Mouse (Mus musculus): Measurements from ENCODE around the gene Dnajb3. TPM values are rescaled to one million over a fixed set of nuclear protein-coding genes. Genes with fewer than 3 reads are reported as not detected.

Gene Dnajb3
- polyA plus RNA-seq, 1 experiment: 1.5 TPM

GRCm38 (mm10) chr1:88218051-88218450, 12.5 kb upstream of the Dnajb3 start:
- no peak overlapping the region for H3K4me3 ChIP-seq (ENCODE audit: control insufficient read depth, insufficient read depth, low read length)
- H3K27ac ChIP-seq (ENCODE audit: control insufficient read depth, insufficient read depth, low read length): no peak overlapping the region
- H3K27me3 ChIP-seq (ENCODE audit: control insufficient read depth, insufficient read depth, low read length): no peaks in the 10 kb centered on the region
- H3K36me3 ChIP-seq (ENCODE audit: control insufficient read depth, insufficient read depth, low read length): no peaks in the 10 kb centered on the region
- no peaks in the 10 kb centered on the region for H3K4me1 ChIP-seq (replicated peaks; ENCODE audit: control insufficient read depth, insufficient read depth, low read length)
- no peak for TF ChIP-seq POLR2A (IDR thresholded peaks at IDR 0.05; ENCODE audit: control insufficient read depth, extremely low read depth, insufficient read depth, low read length, poor library complexity)
- TF ChIP-seq CTCF (IDR thresholded peaks at IDR 0.05; ENCODE audit: borderline replicate concordance, control insufficient read depth, extremely low read depth, insufficient read depth, low read length, poor library complexity): no peak
- WGBS: 78% methylated on average over 9 of the region's 9 CpGs
- no peak for DNase-seq

GRCm38 (mm10) chr1:88217576-88217975, 12.0 kb upstream of the Dnajb3 start:
- no peak for DNase-seq

GRCm38 (mm10) chr1:88217144-88217543, 11.6 kb upstream of the Dnajb3 start:
- WGBS: 62% methylated on average over 2 of the region's 2 CpGs
- H3K4me1 ChIP-seq (replicated peaks; ENCODE audit: control insufficient read depth, insufficient read depth, low read length): no peaks in the 10 kb centered on the region
- DNase-seq: no peak
- H3K4me3 ChIP-seq (ENCODE audit: control insufficient read depth, insufficient read depth, low read length): no peak overlapping the region
- H3K27me3 ChIP-seq (ENCODE audit: control insufficient read depth, insufficient read depth, low read length): no peaks in the 10 kb centered on the region
- no peaks in the 10 kb centered on the region for H3K36me3 ChIP-seq (ENCODE audit: control insufficient read depth, insufficient read depth, low read length)
- H3K27ac ChIP-seq (ENCODE audit: control insufficient read depth, insufficient read depth, low read length): no peak overlapping the region
- no peak for TF ChIP-seq POLR2A (IDR thresholded peaks at IDR 0.05; ENCODE audit: control insufficient read depth, extremely low read depth, insufficient read depth, low read length, poor library complexity)
- TF ChIP-seq CTCF (IDR thresholded peaks at IDR 0.05; ENCODE audit: borderline replicate concordance, control insufficient read depth, extremely low read depth, insufficient read depth, low read length, poor library complexity): no peak

More at GRCm38 (mm10) chr1:88217576-88217975, 12.0 kb upstream of the Dnajb3 start:
- TF ChIP-seq POLR2A (IDR thresholded peaks at IDR 0.05; ENCODE audit: control insufficient read depth, extremely low read depth, insufficient read depth, low read length, poor library complexity) (no peak), CTCF (IDR thresholded peaks at IDR 0.05; ENCODE audit: borderline replicate concordance, control insufficient read depth, extremely low read depth, insufficient read depth, low read length, poor library complexity) (no peak)
- Histone ChIP-seq H3K27ac (ENCODE audit: control insufficient read depth, insufficient read depth, low read length) (no peak overlapping the region), H3K27me3 (ENCODE audit: control insufficient read depth, insufficient read depth, low read length) (no peaks in the 10 kb centered on the region), H3K4me1 (replicated peaks; ENCODE audit: control insufficient read depth, insufficient read depth, low read length) (no peaks in the 10 kb centered on the region), H3K36me3 (ENCODE audit: control insufficient read depth, insufficient read depth, low read length) (no peaks in the 10 kb centered on the region), H3K4me3 (ENCODE audit: control insufficient read depth, insufficient read depth, low read length) (no peak overlapping the region)
- WGBS: 49% methylated on average over 3 of the region's 3 CpGs

GRCm38 (mm10) chr1:88216551-88216950, 11.0 kb upstream of the Dnajb3 start:
- Histone ChIP-seq H3K36me3 (ENCODE audit: control insufficient read depth, insufficient read depth, low read length) (no peaks in the 10 kb centered on the region), H3K27ac (ENCODE audit: control insufficient read depth, insufficient read depth, low read length) (no peak overlapping the region), H3K4me1 (replicated peaks; ENCODE audit: control insufficient read depth, insufficient read depth, low read length) (no peaks in the 10 kb centered on the region), H3K4me3 (ENCODE audit: control insufficient read depth, insufficient read depth, low read length) (no peak overlapping the region), H3K27me3 (ENCODE audit: control insufficient read depth, insufficient read depth, low read length) (no peaks in the 10 kb centered on the region)
- no peak for TF ChIP-seq POLR2A (IDR thresholded peaks at IDR 0.05; ENCODE audit: control insufficient read depth, extremely low read depth, insufficient read depth, low read length, poor library complexity)
- TF ChIP-seq CTCF (IDR thresholded peaks at IDR 0.05; ENCODE audit: borderline replicate concordance, control insufficient read depth, extremely low read depth, insufficient read depth, low read length, poor library complexity): no peak
- DNase-seq: no peak
- WGBS: 65% methylated on average over 2 of the region's 2 CpGs

GRCm38 (mm10) chr1:88215466-88216380, 10.1 kb upstream of the Dnajb3 start:
- no peaks in the 10 kb centered on the region for H3K36me3 ChIP-seq (ENCODE audit: control insufficient read depth, insufficient read depth, low read length)
- no peak overlapping the region for H3K4me3 ChIP-seq (ENCODE audit: control insufficient read depth, insufficient read depth, low read length)
- no peaks in the 10 kb centered on the region for H3K4me1 ChIP-seq (replicated peaks; ENCODE audit: control insufficient read depth, insufficient read depth, low read length)
- no peaks in the 10 kb centered on the region for H3K27me3 ChIP-seq (ENCODE audit: control insufficient read depth, insufficient read depth, low read length)
- no peak overlapping the region for H3K27ac ChIP-seq (ENCODE audit: control insufficient read depth, insufficient read depth, low read length)
- WGBS: 73% methylated on average over 10 of the region's 10 CpGs
- TF ChIP-seq POLR2A (IDR thresholded peaks at IDR 0.05; ENCODE audit: control insufficient read depth, extremely low read depth, insufficient read depth, low read length, poor library complexity) (no peak), CTCF (IDR thresholded peaks at IDR 0.05; ENCODE audit: borderline replicate concordance, control insufficient read depth, extremely low read depth, insufficient read depth, low read length, poor library complexity) (no peak)
- DNase-seq: no peak

- no peak overlapping the region for H3K4me3 ChIP-seq (ENCODE audit: control insufficient read depth, insufficient read depth, low read length)
- H3K4me1 ChIP-seq (replicated peaks; ENCODE audit: control insufficient read depth, insufficient read depth, low read length): no peaks in the 10 kb centered on the region
- TF ChIP-seq POLR2A (IDR thresholded peaks at IDR 0.05; ENCODE audit: control insufficient read depth, extremely low read depth, insufficient read depth, low read length, poor library complexity): no peak
- TF ChIP-seq CTCF (IDR thresholded peaks at IDR 0.05; ENCODE audit: borderline replicate concordance, control insufficient read depth, extremely low read depth, insufficient read depth, low read length, poor library complexity): no peak
- H3K27ac ChIP-seq (ENCODE audit: control insufficient read depth, insufficient read depth, low read length): no peak overlapping the region
- no peak for DNase-seq
- WGBS: 85% methylated on average over 2 of the region's 2 CpGs
- H3K27me3 ChIP-seq (ENCODE audit: control insufficient read depth, insufficient read depth, low read length): no peaks in the 10 kb centered on the region
- H3K36me3 ChIP-seq (ENCODE audit: control insufficient read depth, insufficient read depth, low read length): no peaks in the 10 kb centered on the region
Measured at GRCm38 (mm10) chr1:88214462-88214952, 8.9 kb upstream of the Dnajb3 start.

Measured in thymus, adult 2 months (tissue).